Mouse (Mus musculus) heart, adult 10 weeks (tissue): ENCODE measurements around the gene Htr3a. TPM values are rescaled to one million over a fixed set of nuclear protein-coding genes. Genes with fewer than 3 reads are reported as not detected.

Experiments
- polyA plus RNA-seq: library from polyadenylated mRNA; stranded (reverse); fragments of 350-450 nt; fragmentation: Illumina TruSeq; extraction: RNeasy Lipid Tissue Mini Kit (QIAGEN cat#74804); gene quantifications from one replicate; pipeline ENCODE4 v1.2.3, GENCODE M21; 2014; ENCODE audit warnings: low read depth, low replicate concordance

The Htr3a gene
- polyA plus RNA-seq, result 0.45 TPM

GRCm38 (mm10) chr9:48910885-48911537 is at the start of gene Htr3a:
Htr3a (minus strand) TSS chr9:48911099.

Other genes starting within 250 kb of the Htr3a start
- gene Zbtb16, start 74.9 kb downstream of the Htr3a start, polyA plus RNA-seq, result 24.0 TPM
- gene Htr3b, start 53.9 kb upstream of the Htr3a start, polyA plus RNA-seq, result not detected
- 118 TPM for gene Usp28, start 74.3 kb upstream of the Htr3a start, polyA plus RNA-seq
- 16.8 TPM for gene Zw10, start 144.5 kb upstream of the Htr3a start, polyA plus RNA-seq
- not detected for gene Tmprss5, start 170.2 kb upstream of the Htr3a start, polyA plus RNA-seq